Mouse (Mus musculus) myocyte (in vitro differentiated cells): ENCODE data around the gene Pak3. TPM values are rescaled to one million over a fixed set of nuclear protein-coding genes. Genes with fewer than 3 reads are reported as not detected.

Experiments
- H3K27me3 ChIP-seq: one replicate; pipeline ENCODE4 v1.6.1; 2011; ENCODE audit not compliant: control insufficient read depth, insufficient read depth, insufficient read length
- H3K36me3 ChIP-seq: one replicate; pipeline ENCODE4 v1.6.1; 2011; ENCODE audit not compliant: control insufficient read depth, insufficient read depth
- H3K4me2 ChIP-seq: one replicate; pipeline ENCODE4 v1.6.1; 2011; ENCODE audit warnings: low read depth, control low read depth
- H3K4me3 ChIP-seq: one replicate; pipeline ENCODE4 v1.5.1; 2011; ENCODE audit warnings: mild to moderate bottlenecking, control low read depth, moderate library complexity
- H3K79me2 ChIP-seq: one replicate; pipeline ENCODE4 v1.6.1; 2011; ENCODE audit not compliant: control insufficient read depth, insufficient read depth
- H3ac ChIP-seq: one replicate; pipeline ENCODE4 v1.6.1; 2011; ENCODE audit not compliant: control insufficient read depth, insufficient read length
- CEBPB ChIP-seq: IDR thresholded peaks from 2 replicates; pipeline ENCODE4 v1.6.1; 2011; ENCODE audit warnings: mild to moderate bottlenecking, moderate library complexity; ENCODE audit not compliant: poor library complexity, insufficient read depth, severe bottlenecking
- E2F4 ChIP-seq: IDR thresholded peaks from one replicate; pipeline ENCODE4 v1.6.1; 2011; ENCODE audit warnings: mild to moderate bottlenecking, control low read depth, moderate library complexity; ENCODE audit not compliant: insufficient read depth
- MAX ChIP-seq: IDR thresholded peaks from one replicate; pipeline ENCODE4 v1.6.1; 2011; ENCODE audit warnings: low read depth, mild to moderate bottlenecking, control low read depth
- MYOD1 ChIP-seq, 3 experiments: IDR thresholded peaks; one replicate each; pipeline ENCODE4 v1.6.1; 2011; ENCODE audit warnings: control low read depth in 2 of 3, low read depth in 2 of 3, mild to moderate bottlenecking in 2 of 3, moderate library complexity in 1 of 3; ENCODE audit not compliant: insufficient read length in 2 of 3, control insufficient read depth in 1 of 3
- MYOG ChIP-seq, 3 experiments: IDR thresholded peaks; one replicate each; pipeline ENCODE4 v1.6.1; 2011; ENCODE audit warnings: control low read depth in 2 of 3, low read depth in 2 of 3, mild to moderate bottlenecking in 2 of 3; ENCODE audit not compliant: insufficient read length in 2 of 3, control insufficient read depth in 1 of 3, insufficient read depth in 1 of 3
- POLR2A ChIP-seq: IDR thresholded peaks from one replicate; pipeline ENCODE4 v1.6.1; 2011; ENCODE audit warnings: low read depth, mild to moderate bottlenecking, control low read depth, moderate library complexity; ENCODE audit not compliant: insufficient read length
- POLR2AphosphoS2 ChIP-seq: IDR thresholded peaks from one replicate; pipeline ENCODE4 v1.6.1; 2011; ENCODE audit warnings: low read depth, control low read depth; ENCODE audit not compliant: insufficient read length
- REST ChIP-seq: IDR thresholded peaks from one replicate; pipeline ENCODE4 v1.6.1; 2011; ENCODE audit warnings: mild to moderate bottlenecking, control low read depth, moderate library complexity; ENCODE audit not compliant: insufficient read depth, insufficient read length
- SRF ChIP-seq: IDR thresholded peaks from one replicate; pipeline ENCODE4 v1.6.1; 2011; ENCODE audit warnings: low read depth; ENCODE audit not compliant: control insufficient read depth, insufficient read length
- TCF12 ChIP-seq: IDR thresholded peaks from one replicate; pipeline ENCODE4 v1.6.1; 2011; ENCODE audit warnings: mild to moderate bottlenecking, control low read depth; ENCODE audit not compliant: poor library complexity, insufficient read depth, severe bottlenecking
- TCF3 ChIP-seq: IDR thresholded peaks from one replicate; pipeline ENCODE4 v1.6.1; 2011; ENCODE audit warnings: low read depth, control low read depth; ENCODE audit not compliant: insufficient read length
- USF1 ChIP-seq: IDR thresholded peaks from one replicate; pipeline ENCODE4 v1.6.1; 2011; ENCODE audit warnings: low read depth, mild to moderate bottlenecking, control low read depth, moderate library complexity
- polyA plus RNA-seq: library from polyadenylated mRNA; unstranded; fragments of >200 nt; fragmentation: generic; extraction: Trizol; gene quantifications from one replicate; pipeline ENCODE4 v1.2.1, GENCODE M21; 2012; ENCODE audit warnings: missing spikeins

Gene Pak3
- polyA plus RNA-seq, 1 experiment: 0.55 TPM

GRCm38 (mm10) chrX:143654308-143655176 is 136.2 kb downstream of the Pak3 start:
- H3ac ChIP-seq: no peak overlapping the region
- no peak for TF ChIP-seq POLR2A
- TF ChIP-seq MYOD1 (IDR thresholded peaks at IDR 0.05; ENCODE audit: control insufficient read depth in 1 of 3, insufficient read length in 2 of 3, low read depth in 2 of 3): no peak
- no peak for TF ChIP-seq USF1
- no peak for TF ChIP-seq MYOG (IDR thresholded peaks at IDR 0.05; ENCODE audit: control insufficient read depth in 1 of 3, insufficient read depth in 1 of 3, insufficient read length in 2 of 3, low read depth in 2 of 3)
- TF ChIP-seq E2F4: no peak
- TF ChIP-seq REST: no peak
- TF ChIP-seq POLR2AphosphoS2: no peak
- TF ChIP-seq SRF: no peak
- TF ChIP-seq TCF3: no peak
- no peak overlapping the region for H3K4me2 ChIP-seq
- H3K36me3 ChIP-seq: no peaks in the 10 kb centered on the region
- no peak overlapping the region for H3K4me3 ChIP-seq
- no peaks in the 10 kb centered on the region for H3K79me2 ChIP-seq
- no peaks in the 10 kb centered on the region for H3K27me3 ChIP-seq

- Histone ChIP-seq H3K36me3 (no peaks in the 10 kb centered on the region), H3K4me2 (no peak overlapping the region)
- TF ChIP-seq REST: no peak
- TF ChIP-seq POLR2AphosphoS2: no peak
- no peak for TF ChIP-seq TCF12
- TF ChIP-seq SRF: no peak
- no peak for TF ChIP-seq MYOD1 (IDR thresholded peaks at IDR 0.05; ENCODE audit: control insufficient read depth in 1 of 3, insufficient read length in 2 of 3, low read depth in 2 of 3)
Measured at GRCm38 (mm10) chrX:143655177-143655492, 136.7 kb downstream of the Pak3 start.

GRCm38 (mm10) chrX:143664221-143665150 is 146.1 kb downstream of the Pak3 start:
- Histone ChIP-seq H3ac (no peak overlapping the region), H3K4me3 (no peak overlapping the region), H3K36me3 (no peaks in the 10 kb centered on the region), H3K79me2 (no peaks in the 10 kb centered on the region), H3K4me2 (no peak overlapping the region), H3K27me3 (no peaks in the 10 kb centered on the region)
- no peak for TF ChIP-seq E2F4
- TF ChIP-seq POLR2A: no peak
- TF ChIP-seq MYOD1 (IDR thresholded peaks at IDR 0.05; ENCODE audit: control insufficient read depth in 1 of 3, insufficient read length in 2 of 3, low read depth in 2 of 3): no peak
- no peak for TF ChIP-seq USF1
- no peak for TF ChIP-seq MYOG (IDR thresholded peaks at IDR 0.05; ENCODE audit: control insufficient read depth in 1 of 3, insufficient read depth in 1 of 3, insufficient read length in 2 of 3, low read depth in 2 of 3)
- TF ChIP-seq TCF3: no peak
- no peak for TF ChIP-seq CEBPB
- no peak for TF ChIP-seq SRF
- no peak for TF ChIP-seq POLR2AphosphoS2
- no peak for TF ChIP-seq REST
- no peak for TF ChIP-seq MAX
- no peak for TF ChIP-seq TCF12

More at GRCm38 (mm10) chrX:143655177-143655492, 136.7 kb downstream of the Pak3 start:
- Histone ChIP-seq H3K27me3 (no peaks in the 10 kb centered on the region), H3K4me3 (no peak overlapping the region), H3ac (no peak overlapping the region), H3K79me2 (no peaks in the 10 kb centered on the region)

GRCm38 (mm10) chrX:143665771-143666170 is 147.4 kb downstream of the Pak3 start:
- TF ChIP-seq MYOD1 (IDR thresholded peaks at IDR 0.05; ENCODE audit: control insufficient read depth in 1 of 3, insufficient read length in 2 of 3, low read depth in 2 of 3): no peak
- no peak for TF ChIP-seq MYOG (IDR thresholded peaks at IDR 0.05; ENCODE audit: control insufficient read depth in 1 of 3, insufficient read depth in 1 of 3, insufficient read length in 2 of 3, low read depth in 2 of 3)
- no peak for TF ChIP-seq POLR2A
- no peak for TF ChIP-seq POLR2AphosphoS2
- no peak for TF ChIP-seq SRF
- no peak for TF ChIP-seq REST
- TF ChIP-seq MAX: no peak
- no peak for TF ChIP-seq USF1
- TF ChIP-seq TCF12: no peak
- TF ChIP-seq TCF3: no peak
- TF ChIP-seq E2F4: no peak
- no peak for TF ChIP-seq CEBPB
- Histone ChIP-seq H3ac (no peak overlapping the region), H3K4me2 (no peak overlapping the region), H3K79me2 (no peaks in the 10 kb centered on the region), H3K27me3 (no peaks in the 10 kb centered on the region), H3K36me3 (no peaks in the 10 kb centered on the region), H3K4me3 (no peak overlapping the region)
